Mouse (Mus musculus): ENCODE results near the gene Nat8f7.
"Not testable (repeated sequence)": the region's sequence is repeated elsewhere in the genome, so short reads cannot be mapped to it uniquely, and the experiment has no call there.

The Nat8f7 gene

DNA sequence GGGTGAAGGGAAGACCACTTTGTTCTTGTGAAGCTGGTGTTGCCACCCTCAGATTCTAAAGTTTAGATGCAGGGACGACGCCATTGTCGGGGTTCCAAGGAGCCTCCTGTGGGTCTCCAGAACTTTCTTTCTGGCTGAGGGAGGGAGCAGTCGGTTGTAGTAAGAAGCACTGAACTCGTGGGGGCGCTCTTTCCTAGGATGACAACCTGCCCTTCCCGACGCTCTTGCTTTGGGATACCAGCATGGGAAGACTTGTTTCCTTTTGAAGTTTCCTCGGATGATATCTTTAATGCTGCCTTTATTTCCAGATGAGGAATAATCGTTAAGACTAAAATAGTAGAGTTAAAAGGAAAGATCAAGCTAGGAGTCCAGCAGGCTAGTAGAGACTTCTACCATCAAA is at the start of gene Nat8f7:
Gene Nat8f7, minus strand, starts transcription at position 101 of the 400 bp plus-strand sequence.
- DNase-seq, result not testable (repeated sequence)

DNA sequence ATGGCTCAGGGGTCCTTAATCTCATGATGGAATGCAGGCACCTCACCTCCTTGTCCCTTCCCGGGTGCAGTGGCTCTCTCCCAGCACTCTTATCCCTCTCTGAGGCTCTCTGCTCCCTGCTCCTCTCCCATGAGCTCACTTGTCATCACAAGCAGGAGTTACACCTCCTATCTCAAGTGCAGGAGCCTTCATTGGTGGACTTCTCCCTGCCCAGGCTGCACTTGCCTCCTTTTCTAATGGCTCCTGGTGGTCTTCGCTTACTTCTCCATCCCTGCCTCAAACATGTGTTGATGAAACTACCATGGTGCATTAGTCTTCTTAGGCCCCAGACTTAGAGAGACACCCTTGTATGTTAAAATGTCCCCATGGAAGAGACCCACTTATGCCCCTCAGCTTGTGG is 49.7 kb upstream of the Nat8f7 start:
- not testable (repeated sequence) for DNase-seq

DNA sequence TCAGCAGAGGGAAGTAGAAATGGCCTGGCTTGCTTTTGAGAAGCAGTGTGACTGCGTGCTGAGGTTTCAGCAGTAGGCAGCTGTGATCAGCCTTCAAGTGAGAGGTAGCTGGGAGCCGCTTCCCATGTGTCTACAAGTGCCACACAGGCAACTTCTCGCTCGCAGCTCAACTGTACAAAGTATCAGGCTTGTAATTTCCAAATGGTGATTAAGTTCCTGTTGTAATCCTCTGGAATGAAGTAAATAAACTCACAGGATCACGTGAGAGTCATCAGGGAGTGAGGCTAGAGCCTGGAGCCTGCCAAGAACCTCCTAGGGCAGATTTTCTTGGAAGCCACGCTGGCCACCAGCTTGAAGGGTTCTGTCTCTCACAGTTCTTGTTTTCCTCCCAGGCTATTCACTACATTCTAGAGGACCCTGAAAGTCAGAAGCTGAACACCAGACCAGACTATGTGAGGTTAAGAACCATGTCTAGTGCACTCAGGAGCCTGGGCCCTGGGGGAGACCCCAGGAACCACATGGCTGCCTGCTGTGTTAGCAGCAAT is 42.8 kb upstream of the Nat8f7 start:
- not testable (repeated sequence) for DNase-seq

DNA sequence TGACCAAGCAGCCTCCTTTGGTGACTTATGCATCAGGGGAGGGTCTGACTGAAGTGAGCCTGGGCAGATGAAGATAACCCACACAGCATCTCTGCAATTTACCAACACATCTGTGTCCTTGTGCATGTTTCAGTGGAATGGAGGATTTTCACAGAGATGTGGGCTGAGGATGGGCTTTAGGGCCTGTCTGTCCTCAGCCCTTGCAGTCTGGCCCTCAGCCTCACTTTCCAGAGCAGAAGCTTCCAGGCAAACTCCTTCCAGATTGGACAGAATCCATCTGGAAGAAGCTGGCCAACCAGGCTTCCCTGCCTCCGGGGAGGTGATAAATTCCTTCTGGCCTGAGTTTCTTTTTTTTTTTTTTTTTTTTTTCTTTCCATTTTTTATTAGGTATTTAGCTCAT is 3.4 kb downstream of the Nat8f7 start:
- not testable (repeated sequence) for DNase-seq

DNA sequence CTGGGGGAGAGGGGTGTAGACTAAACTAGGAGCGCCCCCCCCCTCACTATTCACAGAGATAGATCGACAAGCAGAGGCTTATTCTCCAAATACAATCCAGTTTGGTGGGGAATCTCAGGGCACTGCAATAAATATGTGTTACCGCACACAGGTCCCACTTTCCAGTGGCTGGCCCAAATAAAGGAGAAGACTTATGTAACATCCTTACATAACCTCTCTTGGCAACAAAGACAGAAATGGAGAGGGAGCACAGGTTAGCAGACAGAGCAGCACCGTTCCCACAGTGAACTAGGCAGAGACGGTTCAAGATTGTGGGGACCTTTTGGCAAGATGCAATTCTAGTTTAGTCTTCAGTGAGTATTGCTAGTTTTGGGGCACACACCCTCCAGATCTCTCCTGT is 3.8 kb downstream of the Nat8f7 start:
- peak; percentile 16 for DNase-seq

DNA sequence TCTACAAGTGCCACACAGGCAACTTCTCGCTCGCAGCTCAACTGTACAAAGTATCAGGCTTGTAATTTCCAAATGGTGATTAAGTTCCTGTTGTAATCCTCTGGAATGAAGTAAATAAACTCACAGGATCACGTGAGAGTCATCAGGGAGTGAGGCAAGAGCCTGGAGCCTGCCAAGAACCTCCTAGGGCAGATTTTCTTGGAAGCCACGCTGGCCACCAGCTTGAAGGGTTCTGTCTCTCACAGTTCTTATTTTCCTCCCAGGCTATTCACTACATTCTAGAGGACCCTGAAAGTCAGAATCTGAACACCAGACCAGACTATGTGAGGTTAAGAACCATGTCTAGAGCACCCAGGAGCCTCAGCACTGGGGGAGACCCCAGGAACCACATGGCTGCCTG is 11.1 kb downstream of the Nat8f7 start:
- DNase-seq, result not testable (repeated sequence)
